Mouse (Mus musculus): ENCODE data around the gene Dnaic2.

GRCm38 (mm10) chr11:114795231-114795746, 68.1 kb downstream of the Dnaic2 start:
- TF ChIP-seq CTCF (IDR thresholded peaks at IDR 0.05; ENCODE audit: low read depth, low read length), result no peak
- TF ChIP-seq POLR2AphosphoS5 (IDR thresholded peaks at IDR 0.05; ENCODE audit: insufficient replicate concordance, low read depth, low read length), result no peak
- no peak for TF ChIP-seq GATA1 (IDR thresholded peaks at IDR 0.05; ENCODE audit: borderline replicate concordance, low read length)
